Mouse (Mus musculus) erythroblast, adult 5-6 weeks (primary cell): ENCODE results near the gene 1110008P14Rik. TPM values are rescaled to one million over a fixed set of nuclear protein-coding genes. Genes with fewer than 3 reads are reported as not detected.

Experiments used
- ATAC-seq: replicated peaks from 2 replicates; pipeline ENCODE4 v1.8.0; 2016; ENCODE audit warnings: moderate number of reproducible peaks, mild to moderate bottlenecking, moderate TSS enrichment, inconsistent platforms; ENCODE audit not compliant: poor library complexity, low FRiP score, severe bottlenecking
- total RNA-seq, 2 experiments: library from RNA; stranded (forward) in 1 of 2; stranded (reverse) in 1 of 2; fragments of 150-400 nt in 1 of 2; fragments of 200-764, 138-1000 nt in 1 of 2; gene quantifications; 2 replicates each; pipeline versions ENCODE4 v1.2.3 to v1.2.4; 2015 to 2017; ENCODE audit warnings: low replicate concordance in 2 of 2

1110008P14Rik gene
- total RNA-seq, 2 experiments from 2014 or later = 5.1 to 12.3 TPM

DNA sequence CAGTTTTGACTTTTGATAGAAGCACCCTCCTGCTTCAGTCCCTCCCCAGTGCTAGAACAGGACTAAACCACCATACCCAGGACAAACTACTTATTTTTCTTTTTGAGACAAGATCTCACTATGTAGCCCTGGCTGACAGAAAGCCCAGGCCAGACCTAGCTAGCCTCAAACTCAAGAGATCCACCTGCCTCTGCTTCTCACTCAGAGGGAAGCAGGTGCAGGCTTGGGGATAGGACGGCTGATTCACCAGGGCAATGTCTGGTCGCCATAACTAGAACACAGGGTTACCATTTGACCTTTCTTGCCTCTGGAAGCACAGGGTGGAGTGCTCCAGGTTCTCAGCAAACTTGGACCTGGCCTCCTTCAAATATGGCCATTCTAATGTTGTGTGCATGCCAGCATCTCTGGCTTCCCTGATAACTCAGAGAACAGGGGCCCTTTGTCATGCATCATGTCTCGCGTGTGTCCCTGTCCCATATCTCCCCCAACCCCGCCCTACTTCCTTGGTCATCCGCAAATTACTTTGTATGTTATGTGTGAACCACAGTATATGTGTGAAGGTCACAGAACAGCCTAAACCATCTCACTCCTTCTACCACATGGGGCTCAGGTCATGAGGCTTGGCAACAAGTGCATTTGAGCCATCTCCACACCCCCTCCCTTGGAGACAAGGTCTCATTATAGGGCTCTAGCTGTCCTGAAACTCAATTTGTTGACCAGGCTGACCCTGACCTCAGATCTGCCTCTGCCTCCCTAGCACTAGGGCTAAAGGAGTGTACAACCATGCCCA is 31.2 kb upstream of the 1110008P14Rik start:
- ATAC-seq = no peak

- no peak for ATAC-seq
Observed at GRCm38 (mm10) chr2:32411407-32411806, 29.7 kb upstream of the 1110008P14Rik start.

DNA sequence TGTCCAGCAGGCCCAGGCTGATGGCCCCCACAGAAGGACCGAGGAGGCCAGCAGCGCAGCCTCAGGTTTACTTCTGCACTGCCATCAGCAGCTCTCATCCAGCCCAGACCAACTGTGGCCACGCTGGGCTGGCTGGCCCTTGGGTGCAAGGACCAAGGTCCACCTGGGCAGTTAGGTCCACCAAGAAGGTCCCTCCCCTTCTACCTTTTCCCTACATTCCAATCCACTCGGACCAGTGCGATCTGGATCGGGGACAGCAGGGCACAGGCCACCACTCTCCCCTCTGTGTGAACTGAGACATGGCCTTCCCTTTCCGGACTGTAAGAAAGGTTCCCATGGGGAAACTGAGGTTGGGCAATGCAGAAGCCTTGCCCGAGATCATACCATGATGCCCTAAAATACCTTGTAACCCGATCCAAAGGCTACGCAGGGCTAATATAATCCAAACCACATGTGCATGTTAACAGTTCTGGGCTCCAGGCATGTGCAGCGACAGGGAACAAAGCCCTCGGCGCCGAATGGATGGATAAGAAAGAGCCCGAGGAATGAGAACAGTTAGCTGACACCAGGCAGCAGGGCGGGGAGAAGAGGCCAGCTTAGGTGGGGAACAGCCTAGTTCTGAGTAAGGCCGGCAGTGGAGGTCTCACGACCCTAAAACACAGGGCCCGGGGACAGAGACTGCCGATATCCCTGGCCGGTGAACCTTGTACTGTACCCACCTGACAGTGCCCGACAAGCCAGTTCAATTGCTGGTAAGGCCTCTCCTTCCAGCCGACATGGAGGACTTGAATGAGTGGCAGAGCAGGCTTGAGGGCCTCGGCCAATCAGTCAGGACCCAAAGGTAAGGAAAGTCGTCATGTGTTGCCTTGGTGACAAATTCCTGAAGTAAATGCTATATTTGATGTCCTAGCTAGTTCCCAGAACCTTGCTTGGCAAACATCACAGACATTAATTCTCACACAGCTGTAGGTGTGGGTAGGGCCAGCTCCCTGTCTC is 27.0 kb upstream of the 1110008P14Rik start:
- ATAC-seq = no peak

GRCm38 (mm10) chr2:32407144-32407824 is 25.5 kb upstream of the 1110008P14Rik start:
- ATAC-seq = no peak

DNA sequence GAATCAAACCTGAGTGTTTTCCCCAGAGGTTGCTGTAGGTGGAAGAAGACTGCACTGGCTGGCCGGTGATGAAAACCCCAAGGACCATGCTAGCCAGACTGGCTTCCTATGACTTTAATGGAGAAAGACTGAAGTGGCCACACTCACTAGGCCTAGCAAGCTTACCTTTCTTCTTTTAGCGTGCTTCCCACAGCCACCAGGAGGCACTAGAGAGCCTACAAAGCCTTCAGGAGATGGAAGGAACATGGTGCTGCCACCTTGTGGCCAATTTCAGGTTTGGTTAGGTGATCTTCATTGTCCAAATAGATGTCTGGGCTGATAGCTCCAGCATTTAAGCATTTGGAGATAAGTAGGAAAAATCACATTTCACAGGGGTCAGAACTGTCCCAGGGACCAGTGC is 22.9 kb upstream of the 1110008P14Rik start:
- ATAC-seq = peak; percentile 87

GRCm38 (mm10) chr2:32396695-32397094 is 15.0 kb upstream of the 1110008P14Rik start:
- no peak for ATAC-seq

- peak; percentile 57 for ATAC-seq
Observed at GRCm38 (mm10) chr2:32395946-32396621, 14.3 kb upstream of the 1110008P14Rik start.

- ATAC-seq = peak; percentile 90
Observed at GRCm38 (mm10) chr2:32395484-32395945, 13.8 kb upstream of the 1110008P14Rik start, which contains the start of gene Ptges2. Ptges2 (plus strand) TSS chr2:32395896.

DNA sequence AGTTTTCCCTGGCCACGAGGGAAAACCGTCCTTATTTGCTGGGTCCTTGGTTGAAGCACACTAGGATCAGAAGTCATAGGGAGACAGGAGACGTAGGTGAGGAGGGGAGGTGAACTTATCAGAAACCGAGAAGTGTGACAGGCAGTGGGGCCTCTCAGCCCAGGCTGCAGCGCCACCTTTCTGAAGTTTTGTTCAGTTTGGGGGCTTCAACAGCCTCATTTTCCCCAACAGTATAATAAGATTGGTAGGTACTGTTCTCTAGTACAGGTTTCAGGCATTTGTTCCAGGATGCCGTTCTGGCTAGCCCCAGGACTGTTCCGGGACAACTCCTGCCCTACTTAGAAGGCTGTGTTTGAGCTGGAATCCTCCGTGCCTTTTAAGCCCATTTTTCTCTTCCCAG is 13.2 kb upstream of the 1110008P14Rik start:
- ATAC-seq = peak; percentile 12

DNA sequence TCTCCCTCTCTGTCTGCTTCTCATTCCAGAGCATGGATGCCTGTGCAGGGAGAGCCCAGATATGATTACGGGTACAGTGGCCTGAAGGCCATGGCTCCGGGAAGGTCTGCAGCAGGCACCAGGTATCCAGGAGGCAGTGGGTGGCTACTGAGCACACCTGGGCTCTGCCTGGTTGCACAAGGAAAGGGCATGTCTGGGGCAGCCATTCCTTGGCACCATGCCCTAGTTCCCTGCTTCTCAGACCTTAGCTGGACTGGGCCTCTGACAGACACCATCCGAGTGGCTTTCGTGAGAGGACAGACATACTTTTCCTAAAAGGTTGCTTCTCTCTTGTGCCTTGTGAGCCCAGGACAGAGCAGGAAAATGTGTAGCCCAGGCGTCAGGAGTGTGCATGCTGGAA is 10.3 kb upstream of the 1110008P14Rik start:
- ATAC-seq = no peak

- no peak for ATAC-seq
Observed at GRCm38 (mm10) chr2:32390871-32391270, 9.1 kb upstream of the 1110008P14Rik start.

DNA sequence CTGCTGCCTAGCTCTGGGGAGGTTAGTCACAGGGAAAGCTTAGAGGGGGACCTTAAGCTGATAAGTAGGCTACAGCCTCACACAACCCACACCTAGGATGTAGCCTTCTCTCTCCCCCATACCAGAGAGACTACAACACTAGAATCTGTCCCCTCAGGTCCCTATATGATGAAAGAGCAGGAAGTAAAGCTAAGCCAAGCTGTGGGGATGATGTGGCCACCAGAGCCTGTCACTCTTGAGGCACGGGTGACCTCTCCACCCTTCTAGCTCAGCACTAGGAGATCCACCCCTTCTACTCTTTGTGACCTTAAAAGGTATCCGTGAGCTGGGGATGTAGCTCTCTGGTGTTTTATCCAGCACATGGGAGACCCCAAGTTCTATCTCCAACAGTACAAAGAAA is 7.4 kb upstream of the 1110008P14Rik start:
- no peak for ATAC-seq

- no peak for ATAC-seq
Observed at GRCm38 (mm10) chr2:32387706-32388490, 6.2 kb upstream of the 1110008P14Rik start, which contains the start of gene Lcn2. Lcn2 (minus strand) TSS chr2:32388252.

DNA sequence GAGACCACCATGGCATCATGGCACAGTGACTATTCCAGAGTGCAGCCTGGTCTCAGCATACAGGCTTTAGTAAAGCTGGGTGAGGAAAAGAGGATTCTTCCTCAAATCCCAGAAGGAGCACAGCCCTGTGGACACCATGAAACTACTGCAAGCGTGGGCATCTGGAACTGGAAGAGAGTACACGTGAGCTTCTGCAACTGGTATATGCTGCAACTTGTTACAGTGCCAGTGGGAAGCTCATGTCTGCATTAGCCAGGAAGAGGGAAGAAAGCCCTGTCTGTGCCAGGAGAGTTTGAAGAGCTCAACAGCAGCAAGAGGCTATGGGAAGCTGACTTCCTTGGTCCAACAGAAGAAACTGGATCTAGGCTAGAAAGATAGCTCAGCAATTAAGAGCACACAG is 951 bp upstream of the 1110008P14Rik start:
- no peak for ATAC-seq

GRCm38 (mm10) chr2:32381141-32381774 is 480 bp downstream of the 1110008P14Rik start:
- ATAC-seq = peak; percentile 18

- no peak for ATAC-seq
Observed at GRCm38 (mm10) chr2:32380001-32380500, 1.7 kb downstream of the 1110008P14Rik start.

DNA sequence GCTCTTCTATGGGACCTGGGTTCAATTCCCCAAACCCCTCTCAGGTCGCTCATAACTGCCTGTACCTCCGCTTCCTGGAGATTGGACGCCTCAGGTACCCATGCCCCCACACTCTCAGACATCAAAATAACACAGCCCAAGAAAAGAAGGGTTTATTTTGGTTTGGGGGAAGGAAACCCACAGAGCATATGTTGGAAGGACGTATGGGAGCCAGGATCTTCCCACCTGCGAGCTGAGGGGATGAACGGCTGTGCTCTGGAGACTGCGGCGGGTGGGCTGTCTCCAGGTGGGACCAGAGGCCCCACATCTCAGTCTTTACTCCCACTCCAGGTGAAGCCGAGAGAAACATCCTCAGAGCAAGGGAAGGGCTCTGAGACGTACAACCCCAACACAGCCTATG is 4.8 kb downstream of the 1110008P14Rik start:
- no peak for ATAC-seq
